Mouse (Mus musculus) central nervous system, embryonic 18 days (tissue): ENCODE measurements around the gene Tex52. TPM values are rescaled to one million over a fixed set of nuclear protein-coding genes. Genes with fewer than 3 reads are reported as not detected.

Experiments used
- polyA plus RNA-seq: library from polyadenylated mRNA; depleted of rRNA; stranded (reverse); fragments of >200 nt; gene quantifications from 2 replicates; pipeline ENCODE4 v1.2.3, GENCODE M21; 2012; rRNA removed

Gene Tex52
- 0.41 and 0.94 TPM in 2 replicates for polyA plus RNA-seq

DNA sequence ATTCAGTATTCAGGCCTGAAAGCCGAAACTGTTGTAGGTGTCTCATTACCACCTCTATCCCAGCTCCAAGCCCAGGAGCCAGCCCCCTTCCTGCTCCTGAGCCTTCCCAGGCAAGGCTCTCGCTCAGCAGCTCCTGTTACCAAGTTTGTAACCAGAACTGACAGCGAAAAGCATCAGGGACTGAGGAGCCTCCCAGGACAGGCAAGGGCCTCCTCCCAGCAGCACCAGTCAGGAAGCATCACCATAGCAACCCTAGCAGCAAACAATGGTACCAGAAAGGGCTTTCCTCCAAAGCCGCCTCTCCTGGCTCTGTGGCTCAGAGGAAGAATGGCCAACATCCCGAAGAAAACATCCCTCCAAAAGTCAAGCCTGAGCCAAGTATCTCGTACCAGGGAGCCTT, at the start of gene Tex52, which contains the start of gene Gm44596:
Gene Tex52, plus strand, starts transcription at position 265 of the 400 bp plus-strand sequence.
Gene Gm44596, plus strand, starts transcription at position 312 of the 400 bp plus-strand sequence.

DNA sequence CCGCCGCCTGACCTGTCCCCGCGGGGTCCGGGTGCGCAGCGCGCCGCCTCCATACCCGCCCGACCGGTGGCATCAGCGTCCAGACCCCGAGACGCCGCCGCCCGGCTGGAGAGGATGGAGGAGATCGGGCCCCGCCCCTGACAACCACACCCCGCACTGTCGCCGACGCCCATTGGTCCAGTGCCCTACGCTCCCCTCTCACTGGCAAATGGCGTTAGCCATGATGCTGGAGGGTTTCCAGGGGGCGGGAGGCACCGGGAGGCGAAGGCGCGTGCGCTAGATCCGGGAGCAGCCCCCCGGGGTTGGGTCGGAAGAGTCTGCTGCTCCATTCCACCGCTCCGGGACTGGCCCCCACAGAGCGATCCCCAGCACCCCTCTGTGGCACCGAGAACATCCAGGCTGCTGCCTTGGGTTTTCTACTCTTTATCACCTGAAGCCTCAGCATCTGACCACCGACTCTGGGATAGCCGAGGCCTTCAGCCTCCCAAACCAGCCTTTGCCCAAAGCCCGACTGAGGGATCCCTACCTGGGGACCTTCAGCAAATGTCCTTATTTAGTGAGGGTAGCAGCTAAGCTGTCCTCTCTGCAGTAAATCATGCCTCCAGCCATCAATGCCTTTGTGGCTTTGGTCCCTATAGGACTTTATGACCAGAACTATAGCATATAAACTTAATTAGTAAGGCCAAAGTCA, 19.4 kb upstream of the Tex52 start, which contains the start of gene Tulp3:
Gene Tulp3, minus strand, starts transcription at position 126 of the 691 bp plus-strand sequence.

DNA sequence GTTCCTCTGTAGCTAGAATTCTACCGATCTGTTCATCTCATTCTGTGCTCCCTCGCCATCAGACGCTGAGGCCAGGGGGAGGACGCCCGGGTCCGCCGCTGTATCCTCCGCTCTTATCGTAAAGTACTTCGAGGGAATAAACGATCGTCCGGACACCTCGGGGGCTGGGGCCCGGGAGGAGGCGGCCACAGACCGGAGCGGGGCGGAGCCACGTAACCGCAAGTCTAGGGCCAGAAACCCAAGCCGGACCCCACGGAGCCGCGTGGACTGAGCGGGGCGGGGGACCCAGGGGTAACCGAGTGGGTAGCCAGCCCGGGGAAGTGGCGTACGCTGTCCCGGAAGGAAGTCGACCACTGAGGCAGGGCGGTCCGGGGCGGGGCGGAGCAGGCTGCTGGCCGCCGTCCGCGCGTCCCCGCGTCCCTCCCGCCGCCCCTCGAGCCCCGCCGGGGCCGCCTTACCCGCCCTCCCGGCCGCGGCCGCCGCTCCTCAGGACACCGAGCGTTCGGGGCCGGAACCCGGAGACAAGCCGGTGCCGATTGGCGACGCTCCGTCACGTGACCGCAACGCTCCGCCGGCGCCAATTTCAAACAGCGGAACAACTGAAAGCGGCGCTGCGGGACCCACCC, 12.8 kb upstream of the Tex52 start, which contains the start of the genes Rhno1 and Foxm1:
Gene Rhno1, minus strand, starts transcription at position 531 of the 626 bp plus-strand sequence.
Gene Foxm1, plus strand, starts transcription at position 587 of the 626 bp plus-strand sequence.

GRCm38 (mm10) chr6:128398996-128399395, 23.7 kb downstream of the Tex52 start, which contains the start of gene Nrip2:
Nrip2 (plus strand) TSS chr6:128399296.

DNA sequence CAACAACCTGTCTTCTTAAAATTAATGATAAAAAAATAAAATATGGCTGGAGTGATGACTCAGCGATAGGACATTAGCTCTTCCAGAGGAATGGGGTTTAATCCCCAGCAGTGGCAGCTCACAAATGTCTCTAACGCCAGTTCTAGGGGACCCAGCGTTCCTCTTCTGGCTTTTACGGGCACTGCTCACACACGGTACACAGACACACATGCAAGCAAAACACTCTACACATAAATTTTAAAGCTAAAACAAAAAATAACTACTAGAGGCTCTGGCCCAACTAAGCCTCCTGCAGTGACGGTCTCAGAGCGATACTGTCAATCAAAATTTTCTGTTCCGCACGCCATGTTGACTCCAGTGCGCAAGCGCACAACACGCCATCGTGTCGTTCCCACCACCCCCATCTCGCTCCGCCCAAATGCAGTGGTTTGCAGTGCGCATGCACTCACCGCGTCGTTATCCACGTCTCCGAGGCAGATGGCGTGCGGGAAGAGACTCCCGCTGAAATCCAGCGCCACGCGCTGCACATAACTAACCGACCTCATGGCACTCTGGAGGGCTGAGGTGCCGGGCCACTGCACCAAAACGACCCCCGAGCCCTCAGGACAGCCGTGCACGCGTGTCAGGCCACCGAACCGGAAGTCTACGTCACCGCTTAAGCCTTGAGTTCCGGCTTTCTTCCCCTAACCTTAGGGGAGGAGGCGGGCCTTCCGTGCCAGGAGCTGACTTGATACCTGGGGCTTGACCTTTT, 49.2 kb downstream of the Tex52 start, which contains the start of gene Itfg2:
Gene Itfg2, minus strand, starts transcription at position 663 of the 751 bp plus-strand sequence.

Other genes starting within 250 kb of the Tex52 start
- gene Tspan9, start 231.9 kb upstream of the Tex52 start, polyA plus RNA-seq: 65.0 and 81.3 TPM in 2 replicates
- gene Tead4, start 74.6 kb upstream of the Tex52 start, polyA plus RNA-seq: 0.28 and 0.35 TPM in 2 replicates
- gene Tulp3, start 19.6 kb upstream of the Tex52 start, polyA plus RNA-seq: 30.7 and 32.8 TPM in 2 replicates
- 23.1 and 28.6 TPM in 2 replicates for gene Rhno1, start 12.5 kb upstream of the Tex52 start, polyA plus RNA-seq
- gene Foxm1, start 12.5 kb upstream of the Tex52 start, polyA plus RNA-seq: 16.4 and 17.9 TPM in 2 replicates
- gene Gm44596, start within 50 bp of the Tex52 start, polyA plus RNA-seq: not detected in 2 replicates
- 8.2 and 8.7 TPM in 2 replicates for gene Nrip2, start 23.8 kb downstream of the Tex52 start, polyA plus RNA-seq
- 23.6 and 26.3 TPM in 2 replicates for gene Itfg2, start 49.5 kb downstream of the Tex52 start, polyA plus RNA-seq
- 229 and 238 TPM in 2 replicates for gene Fkbp4, start 63.2 kb downstream of the Tex52 start, polyA plus RNA-seq
- 0.04 and 0.29 TPM in 2 replicates for gene Pzp, start 151.3 kb downstream of the Tex52 start, polyA plus RNA-seq
- 5.8 and 6.0 TPM in 2 replicates for gene A2ml1, start 206.2 kb downstream of the Tex52 start, polyA plus RNA-seq
- gene Klrb1a, start 248.1 kb downstream of the Tex52 start, polyA plus RNA-seq: not detected in 2 replicates